26 mouse cellular contexts compared by ENCODE assay signal in genomic region chr9:105072991-105073748, GRCm38 (mm10). TPM values are rescaled to one million over a fixed set of nuclear protein-coding genes. Genes with fewer than 3 reads are reported as not detected.
DNase-seq lines count a peak whose midpoint lies in the region; ATAC-seq and TF ChIP-seq lines count a peak whose summit lies in the region.
"Had no signal": no experiment of that assay in that cellular context is flagged by ENCODE, and none has a peak within 500 bp of the region (broad histone marks: within the 10 kb centered on the region; RNA-seq: fewer than 3 reads in every experiment).

No protein-coding gene starts in this region.

- WGBS in kidney, embryonic 16.5 days: 84% methylated on average over 4 of the region's 4 CpGs
- WGBS in midbrain, embryonic 10.5 days: 57% methylated on average over 4 of the region's 4 CpGs
- WGBS in midbrain, embryonic 13.5 days: 32% methylated on average over 4 of the region's 4 CpGs
- 73% methylated on average over 4 of the region's 4 CpGs for WGBS in lung, embryonic 14.5 days

- no peaks in the 10 kb centered on the region for H3K9me3 ChIP-seq in kidney, embryonic 16.5 days (ENCODE audit: low read length)
- no peaks in the 10 kb centered on the region for H3K9me3 ChIP-seq in midbrain, embryonic 10.5 days (replicated peaks)
- no peaks in the 10 kb centered on the region for H3K9me3 ChIP-seq in midbrain, embryonic 13.5 days
- no peaks in the 10 kb centered on the region for H3K9me3 ChIP-seq in lung, embryonic 14.5 days (ENCODE audit: low read depth, low read length)
- H3K9me3 ChIP-seq: embryonic facial prominence, embryonic 12.5 days; heart, embryonic 13.5 days; kidney, embryonic 15.5 days; limb, embryonic 10.5 days; stomach, embryonic 15.5 days had no signal

- H3K9ac ChIP-seq in kidney, embryonic 16.5 days (replicated peaks; ENCODE audit: low read length): no peak overlapping the region
- H3K9ac ChIP-seq in midbrain, embryonic 13.5 days (replicated peaks): no peak overlapping the region
- H3K9ac ChIP-seq in lung, embryonic 14.5 days: no peak overlapping the region
- H3K9ac ChIP-seq: embryonic facial prominence, embryonic 12.5 days; forebrain, postnatal 0 days; heart, embryonic 13.5 days; kidney, embryonic 15.5 days; liver, postnatal 0 days; stomach, embryonic 15.5 days had no signal

- no peak overlapping the region for H3K4me2 ChIP-seq in kidney, embryonic 16.5 days (replicated peaks; ENCODE audit: low read depth, low read length)
- no peak overlapping the region for H3K4me2 ChIP-seq in midbrain, embryonic 13.5 days (replicated peaks)
- H3K4me2 ChIP-seq in lung, embryonic 14.5 days: no peak overlapping the region
- H3K4me2 ChIP-seq: embryonic facial prominence, embryonic 12.5 days; heart, embryonic 13.5 days; kidney, embryonic 15.5 days; stomach, embryonic 15.5 days had no signal

- TF ChIP-seq CTCF in lung, embryonic 14.5 days (IDR thresholded peaks at IDR 0.05; ENCODE audit: low read depth): no peak

- no peaks in the 10 kb centered on the region for H3K27me3 ChIP-seq in kidney, embryonic 16.5 days (ENCODE audit: insufficient read depth, low read length)
- H3K27me3 ChIP-seq in midbrain, embryonic 10.5 days (ENCODE audit: low read depth, poor library complexity, severe bottlenecking): no peaks in the 10 kb centered on the region
- H3K27me3 ChIP-seq in midbrain, embryonic 13.5 days: no peaks in the 10 kb centered on the region
- H3K27me3 ChIP-seq in lung, embryonic 14.5 days (ENCODE audit: insufficient read depth, low read length): no peaks in the 10 kb centered on the region
- H3K27me3 ChIP-seq: embryonic facial prominence, embryonic 12.5 days; heart, embryonic 13.5 days; kidney, embryonic 15.5 days; stomach, embryonic 15.5 days had no signal

- no peaks in the 10 kb centered on the region for H3K4me1 ChIP-seq in kidney, embryonic 16.5 days (ENCODE audit: insufficient read depth, low read length)
- H3K4me1 ChIP-seq in midbrain, embryonic 10.5 days: peaks cover 7% of the 10 kb centered on the region
- H3K4me1 ChIP-seq in midbrain, embryonic 13.5 days (replicated peaks): peaks cover 7% of the 10 kb centered on the region
- no peaks in the 10 kb centered on the region for H3K4me1 ChIP-seq in lung, embryonic 14.5 days (ENCODE audit: insufficient read depth)
- H3K4me1 ChIP-seq: embryonic facial prominence, embryonic 12.5 days; heart, embryonic 13.5 days; kidney, embryonic 15.5 days; limb, embryonic 10.5 days; stomach, embryonic 15.5 days had no signal

- H3K4me3 ChIP-seq in kidney, embryonic 16.5 days (ENCODE audit: low read length): no peak overlapping the region
- no peak overlapping the region for H3K4me3 ChIP-seq in midbrain, embryonic 10.5 days
- no peak overlapping the region for H3K4me3 ChIP-seq in midbrain, embryonic 13.5 days (replicated peaks)
- no peak overlapping the region for H3K4me3 ChIP-seq in lung, embryonic 14.5 days (ENCODE audit: low read depth, low read length)
- H3K4me3 ChIP-seq: embryonic facial prominence, embryonic 12.5 days; heart, adult 2 months; heart, embryonic 13.5 days; kidney, embryonic 15.5 days; limb, embryonic 10.5 days; stomach, embryonic 15.5 days had no signal

- no peak overlapping the region for H3K27ac ChIP-seq in kidney, embryonic 16.5 days (ENCODE audit: low read length)
- H3K27ac ChIP-seq in midbrain, embryonic 10.5 days (replicated peaks): 0 out of 2 replicates have a peak overlapping the region, but pooled peaks have one; percentile 2
- no peak overlapping the region for H3K27ac ChIP-seq in midbrain, embryonic 13.5 days
- H3K27ac ChIP-seq in lung, embryonic 14.5 days (ENCODE audit: low read depth): no peak overlapping the region
- H3K27ac ChIP-seq: embryonic facial prominence, embryonic 12.5 days; heart, adult 2 months; heart, embryonic 13.5 days; hindbrain, postnatal 0 days; kidney, embryonic 15.5 days; limb, embryonic 10.5 days; stomach, embryonic 15.5 days had no signal

- peak; percentile 7 for DNase-seq in kidney, adult 11 months
- DNase-seq in midbrain, embryonic 10.5 days (ENCODE audit: low spot score): no peak
- DNase-seq in lung, embryonic 14.5 days: peak; percentile 5
- DNase-seq in lung, postnatal 36 days: peak; percentile 65
- DNase-seq in embryo, embryonic 10 days (ENCODE audit: low spot score): no peak
- DNase-seq: adrenal gland, postnatal 36 days; cerebellum, adult 11 months; cerebellum, adult 9-11 months; forebrain, postnatal 0 days; gastrocnemius, postnatal 14 days; heart, adult 2 months; heart, postnatal 14 days; liver; liver, postnatal 0 days; right cerebral cortex, adult 18-20 months; thymus, adult 18-20 months had no signal

- ATAC-seq in kidney, embryonic 16.5 days (ENCODE audit: low FRiP score, low TSS enrichment): no peak
- no peak for ATAC-seq in midbrain, embryonic 13.5 days
- no peak for ATAC-seq in lung, embryonic 14.5 days (ENCODE audit: insufficient read depth)
- no peak for ATAC-seq in CD4-positive, CD25-positive, alpha-beta regulatory T cell, adult 4 months
- ATAC-seq: forebrain, postnatal 0 days; hindbrain, postnatal 0 days; intestine, embryonic 16.5 days; liver, postnatal 0 days had no signal

- peaks cover 42% of the 10 kb centered on the region for H3K36me3 ChIP-seq in kidney, embryonic 16.5 days (ENCODE audit: insufficient read depth, low read length)
- peaks cover 97% of the 10 kb centered on the region for H3K36me3 ChIP-seq in midbrain, embryonic 10.5 days
- H3K36me3 ChIP-seq in midbrain, embryonic 13.5 days: peaks cover 80% of the 10 kb centered on the region
- H3K36me3 ChIP-seq in lung, embryonic 14.5 days (ENCODE audit: insufficient read depth): peaks cover 84% of the 10 kb centered on the region

RNA-seq across cellular contexts. Expression of gene Mrpl3, which starts 20.1 kb away (rescaled TPM):
- 102 and 110 TPM in 2 replicates for polyA plus RNA-seq in kidney, embryonic 16.5 days (2015; fragmentation: Nextera tagmentation; extraction: Ambion mirVana)
- polyA plus RNA-seq in midbrain, embryonic 10.5 days (2016; fragmentation: Nextera tagmentation; extraction: Ambion mirVana): 108 and 117 TPM in 2 replicates
- polyA plus RNA-seq in midbrain, embryonic 13.5 days (2015; fragmentation: Nextera tagmentation; extraction: Ambion mirVana): 99.1 and 105 TPM in 2 replicates
- 115 and 118 TPM in 2 replicates for polyA plus RNA-seq in lung, embryonic 14.5 days (2014; fragmentation: Nextera tagmentation; extraction: Ambion mirVana)
- polyA plus RNA-seq in CD4-positive, CD25-positive, alpha-beta regulatory T cell, adult 4 months (2017; shearing (Covaris generic)): 10 to 100 TPM; 25.5 to 29.2 TPM

RNA-seq across cellular contexts. Expression of gene Nudt16, which starts 58.5 kb away (rescaled TPM):
- 11.9 and 13.2 TPM in 2 replicates for polyA plus RNA-seq in kidney, embryonic 16.5 days (2015; fragmentation: Nextera tagmentation; extraction: Ambion mirVana)
- 14.8 and 18.2 TPM in 2 replicates for polyA plus RNA-seq in midbrain, embryonic 10.5 days (2016; fragmentation: Nextera tagmentation; extraction: Ambion mirVana)
- polyA plus RNA-seq in midbrain, embryonic 13.5 days (2015; fragmentation: Nextera tagmentation; extraction: Ambion mirVana): 26.3 and 26.6 TPM in 2 replicates
- polyA plus RNA-seq in lung, embryonic 14.5 days (2014; fragmentation: Nextera tagmentation; extraction: Ambion mirVana): 14.9 and 15.3 TPM in 2 replicates
- 10 to 100 TPM; 30.8 to 33.1 TPM for polyA plus RNA-seq in CD4-positive, CD25-positive, alpha-beta regulatory T cell, adult 4 months (2017; shearing (Covaris generic))

Comparison
In these comparisons a context has a peak if more than half of its experiments do, and no peak if none do; other contexts are left out.
1. DNase-seq: peak in kidney, adult 11 months (single experiment), lung, embryonic 14.5 days (single experiment) and lung, postnatal 36 days (single experiment); none in midbrain, embryonic 10.5 days (single experiment) and embryo, embryonic 10 days (single experiment).